Mouse (Mus musculus): ENCODE measurements around the gene Spef2. TPM values are rescaled to one million over a fixed set of nuclear protein-coding genes. Genes with fewer than 3 reads are reported as not detected.

Spef2 gene
- polyA plus RNA-seq, 1 experiment from 2014 or later = 2.0 TPM

DNA sequence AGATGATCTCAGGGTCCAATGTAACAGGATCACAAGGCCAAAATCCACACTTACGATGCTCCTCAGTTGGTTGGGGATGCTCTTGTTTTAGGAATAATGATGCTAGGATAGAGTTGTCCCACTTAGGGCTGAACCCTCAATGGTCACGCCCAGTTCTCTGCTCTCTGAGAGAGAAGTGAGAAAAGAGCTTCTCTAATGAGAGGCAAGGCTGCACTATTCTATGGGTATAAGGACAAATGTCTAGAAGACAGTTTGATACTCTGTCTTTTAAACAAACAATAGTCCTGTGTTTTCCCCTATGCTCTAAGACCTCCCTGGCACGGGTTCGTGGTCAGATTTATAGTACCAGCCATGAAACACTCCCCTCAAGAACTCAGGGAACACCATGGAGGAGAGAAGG, 218.6 kb downstream of the Spef2 start, which contains the start of gene Il7r:
Gene Il7r, minus strand, starts transcription at position 101 of the 400 bp plus-strand sequence.
- H3K9me3 ChIP-seq (ENCODE audit: control insufficient read depth, low read length) = no peaks in the 10 kb centered on the region
- H3K27me3 ChIP-seq (ENCODE audit: control insufficient read depth, insufficient read depth, low read length) = no peaks in the 10 kb centered on the region
- no peaks in the 10 kb centered on the region for H3K4me1 ChIP-seq (ENCODE audit: control insufficient read depth, insufficient read depth, low read length)
- no peak within 1 kb of the TSS for H3K4me3 ChIP-seq (ENCODE audit: low read depth, low read length)
- no peak within 1 kb of the TSS for H3K27ac ChIP-seq (ENCODE audit: low read depth, low read length)
- no peaks in the 10 kb centered on the region for H3K36me3 ChIP-seq (ENCODE audit: control insufficient read depth, insufficient read depth, low read length)
- 82% methylated on average over 4 of the region's 4 CpGs for WGBS
- no peak for ATAC-seq (ENCODE audit: low read depth)
- H3K9ac ChIP-seq (replicated peaks; ENCODE audit: low read depth, low read length) = no peak within 1 kb of the TSS
- H3K4me2 ChIP-seq (ENCODE audit: low read depth, low read length) = no peak within 1 kb of the TSS

- H3K4me1 ChIP-seq (ENCODE audit: control insufficient read depth, insufficient read depth, low read length) = no peaks in the 10 kb centered on the region
- no peaks in the 10 kb centered on the region for H3K9me3 ChIP-seq (ENCODE audit: control insufficient read depth, low read length)
- no peak overlapping the region for H3K9ac ChIP-seq (replicated peaks; ENCODE audit: low read depth, low read length)
- no peak for ATAC-seq (ENCODE audit: low read depth)
- no peak overlapping the region for H3K27ac ChIP-seq (ENCODE audit: low read depth, low read length)
- WGBS = 73% methylated on average over 3 of the region's 3 CpGs
- no peaks in the 10 kb centered on the region for H3K36me3 ChIP-seq (ENCODE audit: control insufficient read depth, insufficient read depth, low read length)
- no peak overlapping the region for H3K4me3 ChIP-seq (ENCODE audit: low read depth, low read length)
- no peaks in the 10 kb centered on the region for H3K27me3 ChIP-seq (ENCODE audit: control insufficient read depth, insufficient read depth, low read length)
- H3K4me2 ChIP-seq (ENCODE audit: low read depth, low read length) = no peak overlapping the region
Measured at GRCm38 (mm10) chr15:9529646-9530045, 219.0 kb downstream of the Spef2 start.

Other genes starting within 250 kb of the Spef2 start
- 0.13 and 0.31 TPM in 2 replicates for gene Il7r, start 218.7 kb downstream of the Spef2 start, polyA plus RNA-seq (2014; fragmentation: Nextera tagmentation; extraction: Ambion mirVana)